Mouse (Mus musculus): ENCODE results near the gene Sulf2. TPM values are rescaled to one million over a fixed set of nuclear protein-coding genes. Genes with fewer than 3 reads are reported as not detected.

Gene Sulf2
- polyA plus RNA-seq, 1 experiment, result 25.8 TPM

DNA sequence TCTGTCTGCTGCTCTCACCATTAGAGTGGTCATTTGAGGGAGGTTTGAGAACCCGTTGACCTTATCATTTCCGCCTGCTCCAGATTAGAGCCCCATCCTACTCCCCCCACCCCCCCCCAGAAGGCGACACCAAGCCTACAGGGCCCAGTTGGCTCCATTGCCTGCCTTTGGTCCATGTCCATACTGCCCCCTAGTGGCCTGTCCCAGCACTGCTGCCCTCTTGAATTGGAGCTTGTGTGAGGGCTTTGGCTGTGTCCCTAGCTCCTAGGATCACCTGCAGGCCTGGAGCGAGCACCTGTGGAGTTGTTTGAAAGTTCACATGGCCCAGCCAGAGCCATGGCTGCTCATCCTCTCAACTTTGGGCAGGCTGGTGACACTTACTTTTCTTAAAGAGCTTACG is 73.3 kb downstream of the Sulf2 start:
- H3K79me3 ChIP-seq (ENCODE audit: low read depth), result no peaks in the 10 kb centered on the region
- no peaks in the 10 kb centered on the region for H3K36me3 ChIP-seq (ENCODE audit: control insufficient read depth, insufficient read depth)
- no peaks in the 10 kb centered on the region for H3K79me2 ChIP-seq (ENCODE audit: control insufficient read depth, insufficient read depth)
- no peak overlapping the region for H3K4me3 ChIP-seq (ENCODE audit: insufficient read depth, poor library complexity, severe bottlenecking)
- no peak overlapping the region for H3ac ChIP-seq (ENCODE audit: control insufficient read depth, insufficient read length, low read depth)
- TF ChIP-seq CTCF (IDR thresholded peaks at IDR 0.05; ENCODE audit: control insufficient read depth, insufficient read depth, insufficient read length) (peak; percentile 95), FOSL1 (IDR thresholded peaks at IDR 0.05; ENCODE audit: insufficient read depth, low read length, poor library complexity, severe bottlenecking) (no peak), MYOG (IDR thresholded peaks at IDR 0.05; ENCODE audit: control insufficient read depth, extremely low read depth, insufficient read length) (no peak), USF1 (IDR thresholded peaks at IDR 0.05; ENCODE audit: low read depth) (no peak), CEBPB (IDR thresholded peaks at IDR 0.05; ENCODE audit: low read depth) (no peak), MAX (IDR thresholded peaks at IDR 0.05) (no peak), MYOD1 (IDR thresholded peaks at IDR 0.05; ENCODE audit: control insufficient read depth, insufficient read length, low read depth) (no peak)
- H3K27me3 ChIP-seq (ENCODE audit: control insufficient read depth, insufficient read depth, insufficient read length), result no peaks in the 10 kb centered on the region

- H3ac ChIP-seq (ENCODE audit: control insufficient read depth, insufficient read length, low read depth), result no peak overlapping the region
- no peaks in the 10 kb centered on the region for H3K79me2 ChIP-seq (ENCODE audit: control insufficient read depth, insufficient read depth)
- no peaks in the 10 kb centered on the region for H3K36me3 ChIP-seq (ENCODE audit: control insufficient read depth, insufficient read depth)
- TF ChIP-seq MYOG (IDR thresholded peaks at IDR 0.05; ENCODE audit: control insufficient read depth, extremely low read depth, insufficient read length) (no peak), USF1 (IDR thresholded peaks at IDR 0.05; ENCODE audit: low read depth) (no peak), MYOD1 (IDR thresholded peaks at IDR 0.05; ENCODE audit: control insufficient read depth, insufficient read length, low read depth) (no peak), MAX (IDR thresholded peaks at IDR 0.05) (no peak), CEBPB (IDR thresholded peaks at IDR 0.05; ENCODE audit: low read depth) (no peak), CTCF (IDR thresholded peaks at IDR 0.05; ENCODE audit: control insufficient read depth, insufficient read depth, insufficient read length) (no peak), FOSL1 (IDR thresholded peaks at IDR 0.05; ENCODE audit: insufficient read depth, low read length, poor library complexity, severe bottlenecking) (no peak)
- no peak overlapping the region for H3K4me3 ChIP-seq (ENCODE audit: insufficient read depth, poor library complexity, severe bottlenecking)
- H3K79me3 ChIP-seq (ENCODE audit: low read depth), result no peaks in the 10 kb centered on the region
- no peaks in the 10 kb centered on the region for H3K27me3 ChIP-seq (ENCODE audit: control insufficient read depth, insufficient read depth, insufficient read length)
Measured at GRCm38 (mm10) chr2:166080967-166081750, 74.3 kb downstream of the Sulf2 start.

- no peaks in the 10 kb centered on the region for H3K79me2 ChIP-seq (ENCODE audit: control insufficient read depth, insufficient read depth)
- no peaks in the 10 kb centered on the region for H3K79me3 ChIP-seq (ENCODE audit: low read depth)
- H3K27me3 ChIP-seq (ENCODE audit: control insufficient read depth, insufficient read depth, insufficient read length), result no peaks in the 10 kb centered on the region
- H3K36me3 ChIP-seq (ENCODE audit: control insufficient read depth, insufficient read depth), result no peaks in the 10 kb centered on the region
- no peak overlapping the region for H3ac ChIP-seq (ENCODE audit: control insufficient read depth, insufficient read length, low read depth)
- H3K4me3 ChIP-seq (ENCODE audit: insufficient read depth, poor library complexity, severe bottlenecking), result no peak overlapping the region
- TF ChIP-seq CTCF (IDR thresholded peaks at IDR 0.05; ENCODE audit: control insufficient read depth, insufficient read depth, insufficient read length) (no peak), MAX (IDR thresholded peaks at IDR 0.05) (no peak), MYOD1 (IDR thresholded peaks at IDR 0.05; ENCODE audit: control insufficient read depth, insufficient read length, low read depth) (no peak), CEBPB (IDR thresholded peaks at IDR 0.05; ENCODE audit: low read depth) (no peak), USF1 (IDR thresholded peaks at IDR 0.05; ENCODE audit: low read depth) (no peak), MYOG (IDR thresholded peaks at IDR 0.05; ENCODE audit: control insufficient read depth, extremely low read depth, insufficient read length) (no peak), FOSL1 (IDR thresholded peaks at IDR 0.05; ENCODE audit: insufficient read depth, low read length, poor library complexity, severe bottlenecking) (no peak)
Measured at GRCm38 (mm10) chr2:166079961-166080885, 75.2 kb downstream of the Sulf2 start.

GRCm38 (mm10) chr2:166079231-166079630 is 76.2 kb downstream of the Sulf2 start:
- H3ac ChIP-seq (ENCODE audit: control insufficient read depth, insufficient read length, low read depth), result no peak overlapping the region
- TF ChIP-seq MYOG (IDR thresholded peaks at IDR 0.05; ENCODE audit: control insufficient read depth, extremely low read depth, insufficient read length) (no peak), CTCF (IDR thresholded peaks at IDR 0.05; ENCODE audit: control insufficient read depth, insufficient read depth, insufficient read length) (no peak), USF1 (IDR thresholded peaks at IDR 0.05; ENCODE audit: low read depth) (no peak), CEBPB (IDR thresholded peaks at IDR 0.05; ENCODE audit: low read depth) (no peak), MYOD1 (IDR thresholded peaks at IDR 0.05; ENCODE audit: control insufficient read depth, insufficient read length, low read depth) (no peak), FOSL1 (IDR thresholded peaks at IDR 0.05; ENCODE audit: insufficient read depth, low read length, poor library complexity, severe bottlenecking) (no peak), MAX (IDR thresholded peaks at IDR 0.05) (no peak)
- H3K27me3 ChIP-seq (ENCODE audit: control insufficient read depth, insufficient read depth, insufficient read length), result no peaks in the 10 kb centered on the region
- no peaks in the 10 kb centered on the region for H3K79me3 ChIP-seq (ENCODE audit: low read depth)
- no peaks in the 10 kb centered on the region for H3K79me2 ChIP-seq (ENCODE audit: control insufficient read depth, insufficient read depth)
- no peak overlapping the region for H3K4me3 ChIP-seq (ENCODE audit: insufficient read depth, poor library complexity, severe bottlenecking)
- H3K36me3 ChIP-seq (ENCODE audit: control insufficient read depth, insufficient read depth), result peaks cover 2% of the 10 kb centered on the region

- Histone ChIP-seq H3K27me3 (ENCODE audit: control insufficient read depth, insufficient read depth, insufficient read length) (no peaks in the 10 kb centered on the region), H3K36me3 (ENCODE audit: control insufficient read depth, insufficient read depth) (peaks cover 7% of the 10 kb centered on the region), H3K79me3 (ENCODE audit: low read depth) (no peaks in the 10 kb centered on the region), H3ac (ENCODE audit: control insufficient read depth, insufficient read length, low read depth) (no peak overlapping the region), H3K4me3 (ENCODE audit: insufficient read depth, poor library complexity, severe bottlenecking) (no peak overlapping the region), H3K79me2 (ENCODE audit: control insufficient read depth, insufficient read depth) (no peaks in the 10 kb centered on the region)
- TF ChIP-seq FOSL1 (IDR thresholded peaks at IDR 0.05; ENCODE audit: insufficient read depth, low read length, poor library complexity, severe bottlenecking) (no peak), MYOD1 (IDR thresholded peaks at IDR 0.05; ENCODE audit: control insufficient read depth, insufficient read length, low read depth) (no peak), CEBPB (IDR thresholded peaks at IDR 0.05; ENCODE audit: low read depth) (no peak), CTCF (IDR thresholded peaks at IDR 0.05; ENCODE audit: control insufficient read depth, insufficient read depth, insufficient read length) (no peak), MYOG (IDR thresholded peaks at IDR 0.05; ENCODE audit: control insufficient read depth, extremely low read depth, insufficient read length) (no peak), USF1 (IDR thresholded peaks at IDR 0.05; ENCODE audit: low read depth) (no peak), MAX (IDR thresholded peaks at IDR 0.05) (no peak)
Measured at GRCm38 (mm10) chr2:166077371-166077770, 78.1 kb downstream of the Sulf2 start.

Data from C2C12 (cell line).